Mouse (Mus musculus): Measurements from ENCODE around the gene Xpc.

Gene Xpc

GRCm38 (mm10) chr6:91472868-91473804, 42.6 kb downstream of the Xpc start, which contains the start of the genes Chchd4 and Tmem43:
Gene Chchd4, minus strand, starts transcription at chr6:91473546.
Gene Tmem43, plus strand, starts transcription at chr6:91473703.
- peak; percentile 100 for DNase-seq (ENCODE audit: low read depth, low spot score)

GRCm38 (mm10) chr6:91472319-91472718, 43.4 kb downstream of the Xpc start:
- DNase-seq (ENCODE audit: low read depth, low spot score) = peak; percentile 54

- DNase-seq (ENCODE audit: low read depth, low spot score) = peak; percentile 48
Measured at GRCm38 (mm10) chr6:91471427-91471826, 44.3 kb downstream of the Xpc start.

- no peak for DNase-seq (ENCODE audit: low read depth, low spot score)
Measured at GRCm38 (mm10) chr6:91470712-91471111, 45.0 kb downstream of the Xpc start.

GRCm38 (mm10) chr6:91467106-91467505, 48.6 kb downstream of the Xpc start:
- no peak for DNase-seq (ENCODE audit: low read depth, low spot score)

GRCm38 (mm10) chr6:91465756-91466155, 49.9 kb downstream of the Xpc start:
- no peak for DNase-seq (ENCODE audit: low read depth, low spot score)

GRCm38 (mm10) chr6:91459471-91459870, 56.2 kb downstream of the Xpc start:
- peak; percentile 63 for DNase-seq (ENCODE audit: low read depth, low spot score)

- no peak for DNase-seq (ENCODE audit: low read depth, low spot score)
Measured at GRCm38 (mm10) chr6:91454546-91454945, 61.1 kb downstream of the Xpc start.

GRCm38 (mm10) chr6:91452056-91452455, 63.6 kb downstream of the Xpc start:
- DNase-seq (ENCODE audit: low read depth, low spot score) = peak; percentile 42

- no peak for DNase-seq (ENCODE audit: low read depth, low spot score)
Measured at GRCm38 (mm10) chr6:91449472-91450225, 66.0 kb downstream of the Xpc start.

- DNase-seq (ENCODE audit: low read depth, low spot score) = peak; percentile 23
Measured at GRCm38 (mm10) chr6:91445316-91445715, 70.4 kb downstream of the Xpc start.

- DNase-seq (ENCODE audit: low read depth, low spot score) = no peak
Measured at GRCm38 (mm10) chr6:91441145-91441662, 74.5 kb downstream of the Xpc start.

GRCm38 (mm10) chr6:91440474-91441144, 75.1 kb downstream of the Xpc start:
- DNase-seq (ENCODE audit: low read depth, low spot score) = peak; percentile 98
